Mouse (Mus musculus): Measurements from ENCODE around the gene Srgap1.

DNA sequence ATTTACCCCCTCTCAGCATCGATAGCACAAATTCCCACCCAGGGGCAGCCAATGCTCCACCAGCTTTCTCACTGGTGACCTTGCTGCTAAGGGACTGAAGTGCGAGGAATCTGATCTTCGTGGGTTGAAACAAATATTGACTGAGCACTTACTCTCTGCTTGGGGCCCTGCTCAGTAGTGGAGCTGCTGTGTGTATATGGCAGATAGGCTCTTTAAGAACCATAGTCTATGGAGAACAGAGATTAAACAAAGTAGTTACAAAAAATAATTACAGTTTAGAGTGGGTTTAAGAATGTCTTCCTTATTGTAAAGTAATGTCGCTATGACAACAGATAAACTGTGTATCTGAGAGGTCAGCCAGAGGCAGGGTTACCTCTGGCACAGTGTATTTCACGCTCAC lies 16.7 kb downstream of the Srgap1 start:
- TF ChIP-seq CTCF (IDR thresholded peaks at IDR 0.05; ENCODE audit: insufficient read depth, low read depth, low read length) (no peak), POLR2A (IDR thresholded peaks at IDR 0.05; ENCODE audit: insufficient read depth, low read depth, low read length) (no peak)

Data from olfactory bulb, adult 2 months (tissue).